In the genomic region with DNA sequence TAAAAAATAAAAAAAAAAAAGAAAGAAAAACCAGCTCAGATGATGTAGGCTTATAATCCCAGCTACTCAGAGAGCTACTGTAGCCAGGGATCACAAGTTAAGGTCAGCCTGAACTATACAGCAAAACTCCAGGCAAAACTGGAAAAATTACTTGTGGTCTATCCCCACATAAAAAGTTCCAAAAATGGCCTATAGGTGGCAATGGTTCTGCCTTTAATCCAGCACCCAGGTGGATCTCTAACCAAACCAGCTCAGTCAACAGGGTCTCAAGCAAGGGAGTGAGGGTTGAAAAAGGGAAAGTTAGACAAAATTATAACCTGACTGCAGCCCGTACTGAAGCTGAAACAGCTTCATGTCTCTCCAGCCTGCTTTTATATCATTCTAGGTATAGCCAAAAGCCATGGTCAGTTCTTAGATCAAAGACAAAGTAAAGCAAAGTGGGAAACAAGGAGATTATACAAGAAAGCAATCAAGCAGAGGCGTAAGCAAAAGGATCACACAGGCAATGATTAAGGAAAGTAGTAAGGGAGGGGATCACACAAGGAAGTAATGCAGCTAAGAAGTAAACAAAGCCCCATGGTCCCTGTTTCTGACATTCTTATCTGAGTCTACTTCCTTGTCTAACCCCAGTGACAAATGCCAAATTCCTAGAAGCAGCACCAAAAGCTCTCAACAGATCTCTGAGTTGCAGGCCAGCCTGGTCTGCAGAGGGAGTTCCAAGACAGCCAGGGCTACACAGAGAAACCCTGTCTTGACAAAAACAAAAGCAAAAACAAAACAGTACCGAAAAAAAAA, we compare ENCODE assay signal across 9 mouse cellular contexts. TPM values are rescaled to one million over a fixed set of nuclear protein-coding genes. Genes with fewer than 3 reads are reported as not detected.
A peak's percentile ranks its signal among the peaks of the same experiment; 100 is the strongest.
DNase-seq lines count a peak whose midpoint lies in the region; ATAC-seq and TF ChIP-seq lines count a peak whose summit lies in the region.
"Had no signal": no experiment of that assay in that cellular context is flagged by ENCODE, and none has a peak within 500 bp of the region (broad histone marks: within the 10 kb centered on the region; RNA-seq: fewer than 3 reads in every experiment).

No protein-coding gene starts in this region.

- TF ChIP-seq EP300 in liver, postnatal 0 days (IDR thresholded peaks at IDR 0.05; ENCODE audit: low read depth) = no peak

- H3K4me2 ChIP-seq in liver, postnatal 0 days (ENCODE audit: low read depth, low read length) = no peak overlapping the region
- H3K4me2 ChIP-seq in liver, embryonic 12.5 days = no peak overlapping the region
- H3K4me2 ChIP-seq: heart, embryonic 13.5 days had no signal

- no peak overlapping the region for H3K9ac ChIP-seq in liver, postnatal 0 days (replicated peaks)
- H3K9ac ChIP-seq in liver, embryonic 12.5 days = no peak overlapping the region
- H3K9ac ChIP-seq: heart, embryonic 13.5 days had no signal

- H3K4me3 ChIP-seq in liver, postnatal 0 days (ENCODE audit: low read depth, low read length) = no peak overlapping the region
- no peak overlapping the region for H3K4me3 ChIP-seq in liver, embryonic 12.5 days
- H3K4me3 ChIP-seq: heart, embryonic 13.5 days had no signal

- 42% methylated on average over 3 of the region's 3 CpGs for whole genome bisulfite sequencing in liver, postnatal 0 days (ENCODE audit: insufficient replicate concordance)
- 34% methylated on average over 3 of the region's 3 CpGs for WGBS in liver, embryonic 12.5 days (ENCODE audit: insufficient replicate concordance)

- DNase-seq in cerebellum, adult 18-20 months = peak; percentile 13 to 19
- no peak for DNase-seq in cerebellum, adult 9-11 months
- no peak for DNase-seq in liver, postnatal 0 days
- peak; percentile 7 for DNase-seq in cerebellum, adult 8-10 months
- peak; percentile 52 for DNase-seq in kidney, postnatal 14 days
- no peak for DNase-seq in right cerebral cortex, adult 2 months (ENCODE audit: low spot score in 2 of 2)

- H3K27ac ChIP-seq in liver, postnatal 0 days (ENCODE audit: low read depth) = no peak overlapping the region
- H3K27ac ChIP-seq in liver, embryonic 12.5 days = no peak overlapping the region
- H3K27ac ChIP-seq: heart, embryonic 13.5 days had no signal

- no peaks in the 10 kb centered on the region for H3K36me3 ChIP-seq in liver, postnatal 0 days (replicated peaks; ENCODE audit: insufficient read depth, low read length)
- no peaks in the 10 kb centered on the region for H3K36me3 ChIP-seq in liver, embryonic 12.5 days
- H3K36me3 ChIP-seq: heart, embryonic 13.5 days had no signal

- H3K4me1 ChIP-seq in liver, postnatal 0 days (ENCODE audit: insufficient read depth) = no peaks in the 10 kb centered on the region
- no peaks in the 10 kb centered on the region for H3K4me1 ChIP-seq in liver, embryonic 12.5 days
- H3K4me1 ChIP-seq: heart, embryonic 13.5 days had no signal

- ATAC-seq in liver, postnatal 0 days = no peak
- no peak for ATAC-seq in liver, embryonic 12.5 days
- no peak for ATAC-seq in monocyte, adult 5-6 weeks (replicated peaks; ENCODE audit: insufficient number of reproducible peaks, low FRiP score, low TSS enrichment, poor library complexity, severe bottlenecking)

- no peaks in the 10 kb centered on the region for H3K9me3 ChIP-seq in liver, postnatal 0 days (ENCODE audit: low read length)
- no peaks in the 10 kb centered on the region for H3K9me3 ChIP-seq in liver, embryonic 12.5 days (replicated peaks)
- H3K9me3 ChIP-seq: heart, embryonic 13.5 days had no signal

- no peaks in the 10 kb centered on the region for H3K27me3 ChIP-seq in liver, postnatal 0 days (ENCODE audit: insufficient read depth, low read length)
- H3K27me3 ChIP-seq in liver, embryonic 12.5 days (replicated peaks) = no peaks in the 10 kb centered on the region

- peak; percentile 66 for TF ChIP-seq CTCF in liver, postnatal 0 days (IDR thresholded peaks at IDR 0.05; ENCODE audit: low read depth)

RNA-seq across cellular contexts. Expression of a gene that starts 41.3 kb away (rescaled TPM):
- polyA plus RNA-seq in liver, postnatal 0 days (2015; fragmentation: Nextera tagmentation; extraction: Ambion mirVana) = 0.19 and 0.30 TPM in 2 replicates
- polyA plus RNA-seq in liver, embryonic 12.5 days (2016; fragmentation: Nextera tagmentation; extraction: Ambion mirVana) = 0.10 TPM in 1 of 2 replicates, not detected in the other
- not detected in 3 replicates for total RNA-seq in monocyte, adult 5-6 weeks (2017)

RNA-seq across cellular contexts. Expression of a gene that starts 56.3 kb away (rescaled TPM):
- 150 and 159 TPM in 2 replicates for polyA plus RNA-seq in liver, postnatal 0 days (2015; fragmentation: Nextera tagmentation; extraction: Ambion mirVana)
- 2.7 and 3.7 TPM in 2 replicates for polyA plus RNA-seq in liver, embryonic 12.5 days (2016; fragmentation: Nextera tagmentation; extraction: Ambion mirVana)
- not detected in 3 replicates for total RNA-seq in monocyte, adult 5-6 weeks (2017)
- polyA plus RNA-seq: heart, embryonic 13.5 days had no signal

RNA-seq across cellular contexts. Expression of a gene that starts 56.8 kb away (rescaled TPM):
- 1.9 TPM in 2 replicates for polyA plus RNA-seq in liver, postnatal 0 days (2015; fragmentation: Nextera tagmentation; extraction: Ambion mirVana)
- not detected in 2 replicates for polyA plus RNA-seq in liver, embryonic 12.5 days (2016; fragmentation: Nextera tagmentation; extraction: Ambion mirVana)
- 1.6 TPM in 1 of 3 replicates, not detected in the others for total RNA-seq in monocyte, adult 5-6 weeks (2017)
- polyA plus RNA-seq: heart, embryonic 13.5 days had no signal

Comparison
In these comparisons a context has a peak if more than half of its experiments do, and no peak if none do; other contexts are left out.
1. DNase-seq: peak in cerebellum, adult 18-20 months (2 of 2), cerebellum, adult 8-10 months (single experiment) and kidney, postnatal 14 days (single experiment); none in cerebellum, adult 9-11 months (single experiment), liver, postnatal 0 days (single experiment) and right cerebral cortex, adult 2 months (0 of 2).
2. RNA of a gene that starts 56.3 kb away (polyA plus RNA-seq): 150 to 159 TPM in liver, postnatal 0 days; 2.7 to 3.7 TPM in liver, embryonic 12.5 days; every median in the first group is over 10 times any median in the second.